Mouse (Mus musculus): ENCODE data around the gene Gm7075. TPM values are rescaled to one million over a fixed set of nuclear protein-coding genes. Genes with fewer than 3 reads are reported as not detected.
A peak's percentile ranks its signal among the peaks of the same experiment; 100 is the strongest.
"Not testable (repeated sequence)": the region's sequence is repeated elsewhere in the genome, so short reads cannot be mapped to it uniquely, and the experiment has no call there.

Gene Gm7075
- not detected for total RNA-seq (2021)
- long read RNA-seq, experiment 1, transcript Gm7075-201 (1 exons, 425 nt), result major isoform, 40 of 40 reads
- long read RNA-seq, experiment 1, partial matches to known transcripts, result 0 of 40 reads
- long read RNA-seq, experiment 1, other reads (novel, unspliced or antisense), result 0 of 40 reads
- long read RNA-seq, experiment 2, transcript Gm7075-201 (1 exons, 425 nt), result major isoform, 41 of 41 reads
- long read RNA-seq, experiment 2, partial matches to known transcripts, result 0 of 41 reads
- long read RNA-seq, experiment 2, other reads (novel, unspliced or antisense), result 0 of 41 reads

- no peak for DNase-seq (ENCODE audit: low spot score in 2 of 2)
These were observed at the start of gene Gm7075 for GRCm38 (mm10) chr10:63421739-63422735. Gene Gm7075, minus strand, starts transcription at chr10:63421789.

GRCm38 (mm10) chr10:63460935-63461334, 39.3 kb upstream of the Gm7075 start:
- no peak for DNase-seq (ENCODE audit: low spot score in 2 of 2)

- no peak for DNase-seq (ENCODE audit: low spot score in 2 of 2)
These were observed 35.9 kb upstream of the Gm7075 start for GRCm38 (mm10) chr10:63457292-63458128.

GRCm38 (mm10) chr10:63455110-63455878, 33.7 kb upstream of the Gm7075 start:
- DNase-seq (ENCODE audit: low spot score in 2 of 2), result no peak

- no peak for DNase-seq (ENCODE audit: low spot score in 2 of 2)
These were observed 32.3 kb upstream of the Gm7075 start for GRCm38 (mm10) chr10:63453926-63454325.

- not testable (repeated sequence) for DNase-seq (ENCODE audit: low spot score in 2 of 2)
These were observed 23.2 kb upstream of the Gm7075 start for GRCm38 (mm10) chr10:63444602-63445387.

GRCm38 (mm10) chr10:63439694-63440228, 18.2 kb upstream of the Gm7075 start:
- DNase-seq (ENCODE audit: low spot score in 2 of 2), result no peak

GRCm38 (mm10) chr10:63438736-63439262, 17.2 kb upstream of the Gm7075 start:
- DNase-seq (ENCODE audit: low spot score in 2 of 2), result no peak

- no peak for DNase-seq (ENCODE audit: low spot score in 2 of 2)
These were observed 11.3 kb upstream of the Gm7075 start for GRCm38 (mm10) chr10:63432887-63433286.

- peak in 1 of 2 experiments; percentile 1 for DNase-seq (ENCODE audit: low spot score in 2 of 2)
These were observed 10.5 kb upstream of the Gm7075 start for GRCm38 (mm10) chr10:63432099-63432498.

GRCm38 (mm10) chr10:63431221-63431736, 9.7 kb upstream of the Gm7075 start:
- DNase-seq (ENCODE audit: low spot score in 2 of 2), result peak in 1 of 2 experiments; percentile 4

GRCm38 (mm10) chr10:63429785-63430305, 8.3 kb upstream of the Gm7075 start, which contains the start of gene Ctnna3:
Gene Ctnna3, plus strand, starts transcription at chr10:63430098.
- DNase-seq (ENCODE audit: low spot score in 2 of 2), result peak; percentile 68 to 79

GRCm38 (mm10) chr10:63429380-63429779, 7.8 kb upstream of the Gm7075 start:
- peak; percentile 98 to 100 for DNase-seq (ENCODE audit: low spot score in 2 of 2)

- DNase-seq (ENCODE audit: low spot score in 2 of 2), result no peak
These were observed 7.4 kb upstream of the Gm7075 start for GRCm38 (mm10) chr10:63429023-63429340.

GRCm38 (mm10) chr10:63428243-63429022, 6.8 kb upstream of the Gm7075 start:
- DNase-seq (ENCODE audit: low spot score in 2 of 2), result peak in 1 of 2 experiments; percentile 18

- DNase-seq (ENCODE audit: low spot score in 2 of 2), result no peak
These were observed 5.6 kb upstream of the Gm7075 start for GRCm38 (mm10) chr10:63427146-63427545.

GRCm38 (mm10) chr10:63424475-63424814, 2.9 kb upstream of the Gm7075 start:
- no peak for DNase-seq (ENCODE audit: low spot score in 2 of 2)
